Mouse (Mus musculus) intestine, postnatal 0 days (tissue): Measurements from ENCODE around the gene Cbarp. TPM values are rescaled to one million over a fixed set of nuclear protein-coding genes. Genes with fewer than 3 reads are reported as not detected.

Experiments
- ATAC-seq: fragments of 200-750 bp; cut with Nextera tagmentation; 2 replicates; pipeline ENCODE4 v1.8.0; 2017; ENCODE audit warnings: mild to moderate bottlenecking, moderate TSS enrichment, moderate library complexity
- H3K27ac ChIP-seq: fragments of 300-500 bp; sonication (generic); 2 replicates; pipeline ENCODE4 v1.5.1; 2014; ENCODE audit warnings: mild to moderate bottlenecking, low read depth, low read length, moderate library complexity
- H3K27me3 ChIP-seq: fragments of 300-500 bp; sonication (generic); replicated peaks from 2 replicates; pipeline ENCODE4 v1.6.1; 2014; ENCODE audit warnings: low read length, mixed read lengths; ENCODE audit not compliant: control insufficient read depth, insufficient read depth
- H3K36me3 ChIP-seq: fragments of 300-500 bp; sonication (generic); 2 replicates; pipeline ENCODE4 v1.6.1; 2014; ENCODE audit warnings: mild to moderate bottlenecking, moderate library complexity; ENCODE audit not compliant: control insufficient read depth, insufficient read depth
- H3K4me1 ChIP-seq: fragments of 300-500 bp; sonication (generic); replicated peaks from 2 replicates; pipeline ENCODE4 v1.6.1; 2014; ENCODE audit warnings: antibody characterized with exemption, low read length, mixed read lengths; ENCODE audit not compliant: control insufficient read depth, insufficient read depth
- H3K4me2 ChIP-seq: fragments of 300-500 bp; sonication (generic); replicated peaks from 2 replicates; pipeline ENCODE4 v1.6.1; 2014; ENCODE audit warnings: low read depth, mild to moderate bottlenecking, moderate library complexity
- H3K4me3 ChIP-seq: fragments of 300-500 bp; sonication (generic); 2 replicates; pipeline ENCODE4 v1.5.1; 2014; ENCODE audit warnings: low read depth, low read length
- H3K9ac ChIP-seq: fragments of 300-500 bp; sonication (generic); 2 replicates; pipeline ENCODE4 v1.6.1; 2014; ENCODE audit warnings: mild to moderate bottlenecking, low read depth, low read length
- H3K9me3 ChIP-seq: fragments of 300-500 bp; sonication (generic); 2 replicates; pipeline ENCODE4 v1.6.1; 2016; ENCODE audit warnings: mixed run types; ENCODE audit not compliant: control insufficient read depth
- CTCF ChIP-seq: sonication (generic); IDR thresholded peaks from 2 replicates; pipeline ENCODE4 v1.5.1; 2016; ENCODE audit warnings: low read depth, mild to moderate bottlenecking, control low read depth, antibody characterized with exemption, moderate library complexity
- WGBS: fragments of 180-500 bp; shearing (Covaris S2); extraction: QIAGEN DNeasy Blood & Tissue Kit; methylation state at CpG from one replicate; pipeline ENCODE4 v1.1.7; 2014; 5-methylcytosine and 5-hydroxymethylcytosine counted together
- polyA plus RNA-seq: library from polyadenylated mRNA; unstranded; fragments of >200 nt; fragmentation: Nextera tagmentation; extraction: Ambion mirVana; gene quantifications from 2 replicates; pipeline ENCODE4 v1.2.1, GENCODE M21; 2015

Gene Cbarp
- polyA plus RNA-seq, 1 experiment from 2014 or later = 2.1 TPM

DNA sequence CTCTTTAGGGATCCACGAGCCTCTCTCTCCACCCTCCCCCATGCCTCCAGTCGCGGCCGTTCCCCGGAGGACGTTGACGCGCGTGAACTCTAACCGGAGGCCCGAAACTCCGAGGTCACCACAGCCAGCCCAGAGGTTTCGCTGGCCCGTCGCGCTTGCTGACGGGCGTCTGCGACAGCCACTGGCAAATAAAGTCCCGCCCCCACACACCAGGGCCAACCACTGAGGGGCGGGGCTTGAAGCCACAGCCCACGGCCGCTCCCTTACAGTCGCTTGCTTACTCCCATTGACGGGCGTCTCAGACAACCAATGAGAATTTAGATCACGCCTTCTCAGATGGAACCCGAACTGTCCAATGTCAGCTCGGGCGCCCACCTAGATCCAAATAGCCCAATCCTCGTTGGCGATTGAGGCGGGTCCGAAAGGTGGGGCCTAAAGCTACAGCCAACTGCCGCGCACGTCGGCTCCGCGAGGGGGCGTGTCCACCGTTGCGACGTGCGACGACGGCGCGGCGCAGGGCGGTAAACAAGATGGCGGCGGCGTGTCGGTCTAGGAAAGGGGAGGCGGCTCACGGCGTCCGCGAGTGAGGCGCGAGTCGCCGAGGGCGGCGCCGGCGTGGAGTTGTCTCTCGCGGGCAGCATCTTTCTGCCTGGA is 25.2 kb downstream of the Cbarp start, which contains the start of gene Stk11:
TSS of gene Stk11 (plus strand) at position 514 of the 654 bp plus-strand sequence.
- WGBS = under 1% methylated on average over 70 of the region's 70 CpGs
- H3K4me3 ChIP-seq = peak within 1 kb of the TSS; percentile 90
- H3K4me1 ChIP-seq = no peaks in the 10 kb centered on the region; the same call in 1 of the 2 replicates
- H3K9ac ChIP-seq = peak within 1 kb of the TSS; percentile 82
- no peaks in the 10 kb centered on the region for H3K9me3 ChIP-seq
- H3K4me2 ChIP-seq = peak within 1 kb of the TSS; percentile 87
- H3K36me3 ChIP-seq = peaks cover 9% of the 10 kb centered on the region; the same call in 1 of the 2 replicates
- H3K27me3 ChIP-seq = no peaks in the 10 kb centered on the region
- peak; percentile 55 for TF ChIP-seq CTCF
- peak; percentile 99 for ATAC-seq
- H3K27ac ChIP-seq = peak within 1 kb of the TSS; percentile 91

DNA sequence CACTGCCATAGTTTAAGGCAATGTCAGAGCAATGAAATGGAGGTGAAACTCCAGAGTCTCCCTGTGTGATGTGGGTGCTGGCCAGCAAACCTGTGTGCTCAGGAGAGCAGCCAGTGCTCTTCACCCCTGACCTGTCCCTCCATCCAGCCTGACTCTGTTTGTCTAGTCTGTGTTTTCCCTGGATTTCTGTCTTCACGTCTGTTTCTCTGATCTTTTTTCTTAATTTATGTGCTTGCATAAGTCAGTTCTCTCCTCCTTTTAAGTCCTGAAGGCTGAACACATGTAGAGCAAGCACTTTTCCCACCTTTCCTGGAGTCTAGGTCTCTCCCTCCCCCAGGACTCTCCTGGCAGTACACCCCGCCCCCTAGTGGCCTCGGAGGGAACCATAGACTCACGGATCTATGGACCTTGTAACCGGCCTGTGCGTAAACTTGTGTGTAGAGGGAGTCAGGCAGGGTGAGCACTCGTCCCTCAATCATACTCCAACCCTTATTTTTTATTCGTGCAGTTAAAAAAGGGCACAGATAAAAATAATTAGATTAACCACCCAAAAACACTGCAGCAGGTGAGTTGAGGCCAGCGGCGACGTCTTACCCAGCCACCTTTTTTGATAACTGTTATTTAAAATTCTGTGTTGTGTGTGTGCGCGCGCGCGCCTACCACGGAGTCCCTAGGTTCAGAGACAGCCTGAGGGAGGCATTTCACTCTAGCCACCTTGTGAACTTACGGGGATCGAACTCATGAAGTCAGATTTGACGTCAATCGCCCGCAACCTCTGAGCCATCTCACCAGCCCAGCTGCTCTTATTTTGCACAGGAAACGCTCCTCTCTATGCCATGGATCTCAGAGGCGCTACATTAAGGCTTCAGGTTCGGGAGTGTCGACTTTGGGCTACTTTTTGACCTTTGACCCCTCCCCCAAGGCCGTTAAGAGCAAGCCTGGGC is 26.0 kb downstream of the Cbarp start:
- Histone ChIP-seq H3K9me3 (no peaks in the 10 kb centered on the region), H3K9ac (peak overlapping the region; percentile 49), H3K4me3 (peak overlapping the region; percentile 46), H3K4me2 (peak overlapping the region; percentile 73), H3K27me3 (no peaks in the 10 kb centered on the region), H3K27ac (peak overlapping the region; percentile 91), H3K4me1 (no peaks in the 10 kb centered on the region; the same call in 1 of the 2 replicates), H3K36me3 (peaks cover 3% of the 10 kb centered on the region; the same call in 1 of the 2 replicates)
- peak; percentile 97 for TF ChIP-seq CTCF
- WGBS = 3% methylated on average over 27 of the region's 27 CpGs
- peak; percentile 55 for ATAC-seq

DNA sequence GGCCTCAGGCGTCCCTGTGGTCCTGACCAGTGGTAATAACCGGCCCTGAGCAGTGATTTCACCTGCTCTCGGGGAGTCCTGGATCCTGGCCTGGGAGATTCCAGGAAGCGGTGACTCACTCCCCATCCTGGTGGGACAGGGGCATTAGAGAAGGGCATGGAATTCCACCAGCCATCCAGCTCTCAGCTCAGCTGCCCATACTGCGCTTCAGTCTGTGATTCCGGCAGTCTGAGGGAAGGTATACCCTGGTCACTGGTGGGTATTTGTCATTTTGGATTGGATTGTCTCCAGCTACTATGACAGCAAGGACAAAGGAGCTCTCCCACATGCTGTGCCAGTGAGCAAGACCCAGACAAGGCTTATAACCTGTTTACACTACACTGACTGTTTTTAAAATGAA is 33.0 kb downstream of the Cbarp start:
- Histone ChIP-seq H3K27ac (no peak overlapping the region; the same call in 1 of the 2 replicates), H3K4me3 (no peak overlapping the region), H3K9me3 (no peaks in the 10 kb centered on the region), H3K4me2 (no peak overlapping the region), H3K36me3 (no peaks in the 10 kb centered on the region), H3K4me1 (no peaks in the 10 kb centered on the region; the same call in 1 of the 2 replicates), H3K9ac (no peak overlapping the region), H3K27me3 (no peaks in the 10 kb centered on the region)
- WGBS = 62% methylated on average over 6 of the region's 6 CpGs
- no peak for TF ChIP-seq CTCF
- no peak for ATAC-seq

DNA sequence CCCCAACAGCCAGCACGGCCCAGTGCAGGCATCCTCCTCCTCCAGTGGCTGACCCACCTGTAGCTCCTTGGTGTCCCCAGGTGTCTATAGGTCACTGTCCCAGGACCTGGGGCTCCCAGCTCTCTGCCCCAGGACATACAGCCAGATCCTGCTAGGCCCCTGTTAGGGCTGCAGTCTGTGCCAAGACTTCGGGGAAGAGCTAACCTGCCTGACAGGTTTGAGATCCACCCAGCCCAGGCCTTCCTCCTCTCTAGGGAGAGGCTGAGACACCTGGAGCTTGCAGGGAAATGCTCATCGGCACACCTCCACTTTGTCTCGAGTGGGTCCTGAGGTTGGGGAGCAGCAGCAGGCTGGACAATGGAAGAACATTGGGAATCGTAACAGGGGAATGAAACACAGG is 34.7 kb downstream of the Cbarp start:
- Histone ChIP-seq H3K9me3 (no peaks in the 10 kb centered on the region), H3K9ac (no peak overlapping the region; the same call in 1 of the 2 replicates), H3K4me2 (peak overlapping the region; percentile 41), H3K4me1 (peaks cover 6% of the 10 kb centered on the region; the same call in 1 of the 2 replicates), H3K27me3 (no peaks in the 10 kb centered on the region), H3K36me3 (no peaks in the 10 kb centered on the region), H3K4me3 (no peak overlapping the region), H3K27ac (no peak overlapping the region)
- WGBS = 42% methylated on average over 5 of the region's 5 CpGs
- peak; percentile 41 for ATAC-seq
- no peak for TF ChIP-seq CTCF

DNA sequence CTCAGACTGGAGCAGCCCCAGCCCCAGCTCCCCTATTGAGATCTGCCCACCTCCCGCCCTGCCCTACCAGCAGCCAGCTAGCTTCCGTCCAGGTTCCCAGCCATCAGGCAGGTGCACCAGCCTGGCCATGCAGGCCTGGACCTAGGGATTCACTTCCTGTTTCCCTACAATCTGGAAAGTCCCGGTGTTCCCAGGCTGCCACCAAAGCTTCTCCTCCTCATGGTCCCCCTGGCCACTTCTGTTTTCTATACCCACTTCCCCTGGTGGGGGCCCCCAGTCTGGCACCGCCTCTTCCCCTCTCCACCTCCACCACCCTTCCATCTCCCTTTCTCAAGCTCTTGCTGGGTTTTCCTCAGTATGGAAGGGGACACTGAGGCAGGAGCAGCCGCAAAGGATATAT is 35.2 kb downstream of the Cbarp start, which contains the start of gene Sbno2:
TSS of gene Sbno2 (minus strand) at position 112 of the 400 bp plus-strand sequence.
- peak within 1 kb of the TSS; percentile 41 for H3K4me2 ChIP-seq
- H3K9ac ChIP-seq = no peak within 1 kb of the TSS; the same call in 1 of the 2 replicates
- TF ChIP-seq CTCF = no peak

DNA sequence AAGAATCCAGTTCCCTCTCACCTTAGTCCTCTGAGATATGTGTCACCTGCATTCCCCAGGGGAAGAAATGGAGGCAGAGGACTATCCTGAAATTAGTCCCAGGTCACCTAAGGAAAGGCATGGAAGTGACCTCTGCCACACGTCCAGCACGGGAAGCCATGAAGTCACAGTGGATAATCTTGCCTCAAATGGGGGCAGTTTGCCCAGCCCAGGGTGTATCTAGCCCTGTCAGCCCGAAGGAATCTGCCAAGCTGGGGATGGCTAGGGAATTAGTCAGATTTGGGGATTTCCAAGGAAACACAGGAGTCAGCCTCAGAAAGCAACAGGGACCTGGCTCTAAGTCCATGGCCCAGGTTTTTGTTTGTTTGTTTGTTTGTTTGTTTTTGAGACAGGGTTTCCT is 36.5 kb downstream of the Cbarp start:
- no peak overlapping the region for H3K4me2 ChIP-seq

More for the DNA sequence above, 35.2 kb downstream of the Cbarp start, which contains the start of gene Sbno2:
- no peaks in the 10 kb centered on the region for H3K9me3 ChIP-seq
- no peak for ATAC-seq
- H3K36me3 ChIP-seq = no peaks in the 10 kb centered on the region
- no peak within 1 kb of the TSS for H3K27ac ChIP-seq
- H3K4me3 ChIP-seq = no peak within 1 kb of the TSS
- no peaks in the 10 kb centered on the region for H3K27me3 ChIP-seq
- WGBS = 64% methylated on average over 5 of the region's 5 CpGs
- H3K4me1 ChIP-seq = peaks cover 6% of the 10 kb centered on the region; the same call in 1 of the 2 replicates

More for the DNA sequence above, 36.5 kb downstream of the Cbarp start:
- TF ChIP-seq CTCF = no peak
- WGBS = 82% methylated on average over 3 of the region's 3 CpGs
- Histone ChIP-seq H3K27me3 (no peaks in the 10 kb centered on the region), H3K4me3 (no peak overlapping the region), H3K36me3 (no peaks in the 10 kb centered on the region), H3K27ac (no peak overlapping the region), H3K9ac (no peak overlapping the region), H3K9me3 (no peaks in the 10 kb centered on the region), H3K4me1 (peaks cover 6% of the 10 kb centered on the region; the same call in 1 of the 2 replicates)
- no peak for ATAC-seq
